Mouse (Mus musculus) frontal cortex, postnatal 10 days (tissue): Measurements from ENCODE around the gene Tmem63c.

ENCODE experiments used
- DNase-seq, 2 experiments: peaks; one replicate each; pipeline ENCODE4 v3.0.0; 2022; ENCODE audit warnings: low spot score in 2 of 2, mixed read lengths in 1 of 2

Tmem63c gene

GRCm38 (mm10) chr12:87021040-87021439 is at the start of gene Tmem63c:
TSS of gene Tmem63c (plus strand) at chr12:87021340.
- DNase-seq = no peak

GRCm38 (mm10) chr12:86973216-86973615 is 47.9 kb upstream of the Tmem63c start:
- DNase-seq = peak in 1 of 2 experiments; percentile 69

- DNase-seq = no peak
Measured at GRCm38 (mm10) chr12:86973706-86974105, 47.4 kb upstream of the Tmem63c start.

GRCm38 (mm10) chr12:86974387-86975288 is 46.5 kb upstream of the Tmem63c start:
- DNase-seq = peak in 1 of 2 experiments; percentile 74

- DNase-seq = no peak
Measured at GRCm38 (mm10) chr12:86975761-86976160, 45.4 kb upstream of the Tmem63c start.

GRCm38 (mm10) chr12:86976511-86977168 is 44.5 kb upstream of the Tmem63c start:
- no peak for DNase-seq

- no peak for DNase-seq
Measured at GRCm38 (mm10) chr12:86977833-86978232, 43.3 kb upstream of the Tmem63c start.

DNA sequence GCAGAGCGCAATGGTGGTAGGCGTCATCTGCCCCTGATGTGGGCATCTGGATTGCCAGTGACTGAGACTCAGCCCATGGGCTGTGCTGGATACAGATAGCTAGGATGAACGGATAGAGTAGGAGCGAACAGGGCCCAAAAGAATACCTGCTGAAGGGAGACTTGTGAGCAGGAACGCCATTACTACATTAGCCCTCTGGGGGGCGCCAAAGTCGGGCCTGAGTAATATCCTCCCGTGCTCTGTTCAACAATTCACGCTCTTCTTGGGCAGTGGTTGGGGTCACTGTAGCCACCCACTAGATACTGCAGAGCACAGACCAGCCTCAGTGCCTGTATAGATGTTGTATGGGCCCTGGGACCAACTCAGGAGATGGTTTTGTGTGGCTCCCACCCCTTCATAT is 40.0 kb upstream of the Tmem63c start:
- DNase-seq = no peak

DNA sequence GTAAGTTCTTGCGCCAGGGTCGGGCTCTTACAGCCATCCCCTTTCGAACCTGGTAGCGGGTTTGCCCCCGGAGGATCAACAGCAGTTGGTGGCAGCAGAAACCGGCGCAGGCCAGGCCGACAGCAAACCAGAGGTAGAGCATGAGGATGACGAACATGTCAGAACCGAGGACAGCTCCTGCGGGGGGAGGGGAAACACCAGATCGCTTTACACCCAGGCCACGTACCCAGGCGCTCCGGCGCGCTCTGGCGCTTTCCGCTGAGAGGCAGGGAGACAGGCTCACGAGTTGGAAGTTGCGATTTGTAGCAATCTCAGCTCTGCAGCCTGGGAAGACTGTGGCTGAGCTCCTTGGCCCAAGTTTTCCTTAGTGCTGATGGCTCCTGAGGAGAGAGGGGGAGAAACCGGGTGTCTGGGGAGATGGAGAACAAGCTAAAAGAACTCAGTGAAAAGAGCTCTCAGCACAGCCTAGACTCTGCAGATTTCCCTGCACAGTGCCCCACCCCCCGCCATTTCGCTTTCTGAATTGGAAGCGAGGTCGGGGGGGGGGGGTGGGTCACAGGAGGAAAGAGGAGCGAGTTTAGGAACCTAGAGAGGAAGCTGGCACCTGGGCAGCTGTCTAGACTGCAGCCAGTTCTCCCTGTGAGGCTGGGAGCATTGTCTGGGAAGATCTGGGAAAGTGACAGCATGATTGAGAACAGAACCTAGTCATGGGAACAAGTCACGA is 37.5 kb upstream of the Tmem63c start:
- DNase-seq = peak; percentile 61 to 65

DNA sequence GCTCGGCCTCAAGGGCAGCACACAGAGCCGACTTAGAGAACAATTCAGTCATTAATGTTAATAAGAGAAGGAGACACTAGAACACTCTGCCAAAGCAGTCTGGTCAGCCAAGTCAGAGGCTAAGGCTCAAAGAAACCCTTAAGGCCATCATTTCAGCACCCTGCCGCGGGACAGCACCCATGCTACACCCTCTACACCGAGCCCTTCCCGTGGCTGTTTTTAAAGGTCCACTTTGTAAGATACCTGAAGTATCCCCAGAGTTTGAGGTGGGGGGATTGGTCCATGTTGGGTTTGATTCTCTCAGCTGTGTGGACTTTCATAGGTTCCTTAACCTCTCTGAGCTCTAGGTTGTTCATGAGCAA is 37.0 kb upstream of the Tmem63c start:
- no peak for DNase-seq

- no peak for DNase-seq
Measured at GRCm38 (mm10) chr12:86986562-86986961, 34.6 kb upstream of the Tmem63c start.

DNA sequence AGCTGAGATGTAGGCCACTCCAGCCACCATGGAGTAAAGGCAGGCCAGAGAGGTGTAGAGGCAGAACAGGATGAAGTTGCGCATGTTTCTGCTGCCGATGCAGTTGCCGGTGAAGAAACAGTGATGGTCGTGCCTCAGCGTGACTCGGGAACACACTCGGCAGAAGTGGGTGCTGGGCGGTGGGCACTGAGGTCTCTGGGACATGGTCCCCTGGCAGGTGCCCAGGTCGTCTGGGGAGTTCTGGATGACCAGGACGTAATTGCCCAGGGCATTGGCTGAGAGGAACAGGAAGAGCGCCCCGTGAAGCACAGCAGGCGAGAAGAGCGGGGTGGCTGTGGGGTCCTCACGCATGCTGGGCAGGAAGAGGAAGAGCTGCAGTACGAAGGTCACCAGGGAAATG is 32.9 kb upstream of the Tmem63c start:
- DNase-seq = no peak

GRCm38 (mm10) chr12:86989378-86989777 is 31.8 kb upstream of the Tmem63c start:
- no peak for DNase-seq

- DNase-seq = peak in 1 of 2 experiments; percentile 59
Measured at GRCm38 (mm10) chr12:86989890-86990754, 31.0 kb upstream of the Tmem63c start, which contains the start of gene Zdhhc22. TSS of gene Zdhhc22 (minus strand) at chr12:86990430.

DNA sequence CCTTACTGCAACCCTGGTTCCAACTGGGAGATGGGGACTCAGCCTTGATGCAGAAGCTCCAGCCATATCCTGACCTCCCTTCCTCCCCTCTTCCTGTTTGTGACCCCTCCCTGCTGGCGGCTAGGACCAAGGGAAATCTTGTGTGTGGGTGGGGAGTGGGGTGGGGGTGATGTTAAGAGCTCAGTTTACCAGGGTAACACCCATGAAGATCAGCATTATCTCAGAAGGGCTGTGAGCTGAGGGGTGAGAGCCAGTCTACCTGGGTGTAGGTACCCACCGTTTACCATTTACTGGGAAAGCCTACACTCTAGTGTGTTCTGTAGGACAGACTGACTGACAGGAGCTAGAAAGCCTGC is 30.4 kb upstream of the Tmem63c start:
- DNase-seq = no peak

GRCm38 (mm10) chr12:86994166-86994565 is 27.0 kb upstream of the Tmem63c start:
- no peak for DNase-seq

GRCm38 (mm10) chr12:86994776-86995175 is 26.4 kb upstream of the Tmem63c start:
- no peak for DNase-seq

- DNase-seq = no peak
Measured at GRCm38 (mm10) chr12:86995931-86996330, 25.2 kb upstream of the Tmem63c start.

GRCm38 (mm10) chr12:86998699-86999098 is 22.4 kb upstream of the Tmem63c start:
- DNase-seq = no peak

DNA sequence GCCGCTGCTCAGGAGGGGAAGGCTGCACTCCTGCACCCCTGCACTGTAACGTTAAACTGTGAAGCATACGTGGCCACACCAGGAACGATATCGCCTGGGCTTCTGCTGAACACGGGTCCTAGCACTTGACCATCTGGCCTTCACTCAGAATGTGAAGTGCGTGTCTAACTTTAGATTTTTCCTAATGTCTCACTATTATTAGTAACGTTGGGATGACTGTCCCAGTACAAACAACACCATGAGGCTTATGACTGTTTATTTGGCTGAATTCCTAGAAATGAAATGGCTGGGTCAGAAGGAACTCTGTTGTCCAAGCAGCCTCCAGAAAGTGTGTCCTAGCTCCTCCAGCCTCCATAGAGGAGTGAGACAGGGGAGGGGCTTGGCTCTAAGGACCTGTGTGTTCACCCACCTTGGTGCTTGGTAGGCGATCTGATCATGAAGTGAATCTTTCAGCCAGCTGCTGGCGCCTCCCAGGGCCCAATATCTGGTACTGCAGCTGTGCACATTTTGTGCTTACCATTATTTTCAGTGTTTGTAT is 21.8 kb upstream of the Tmem63c start:
- no peak for DNase-seq
